Mouse (Mus musculus) hindbrain, postnatal 0 days (tissue): ENCODE measurements at regions not wholly inside any gene's neighbourhood (a gene's known extent, or its start where the extent isn't known, plus 50 kb on each side); places are given as distances from the start of the nearest gene placed in this dataset.

Experiments used
- ATAC-seq: fragments of 200-750 bp; cut with Nextera tagmentation; 2 replicates; pipeline ENCODE4 v1.8.0; 2017; ENCODE audit warnings: mild to moderate bottlenecking, moderate TSS enrichment, moderate library complexity
- DNase-seq: peaks from one replicate; pipeline ENCODE4 v3.0.0-alpha.2; 2015; ENCODE audit warnings: low spot score
- H3K27ac ChIP-seq: fragments of 300-500 bp; sonication (generic); 2 replicates; pipeline ENCODE4 v1.5.1; 2014; ENCODE audit warnings: mild to moderate bottlenecking
- H3K27me3 ChIP-seq: fragments of 300-500 bp; sonication (generic); 2 replicates; pipeline ENCODE4 v1.6.1; 2014; ENCODE audit warnings: low read length, mixed read lengths; ENCODE audit not compliant: insufficient read depth
- H3K36me3 ChIP-seq: fragments of 300-500 bp; sonication (generic); 2 replicates; pipeline ENCODE4 v1.6.1; 2014; ENCODE audit warnings: low read length, mixed read lengths; ENCODE audit not compliant: insufficient read depth
- H3K4me1 ChIP-seq: fragments of 300-500 bp; sonication (generic); 2 replicates; pipeline ENCODE4 v1.6.1; 2014; ENCODE audit warnings: antibody characterized with exemption, low read length, mixed read lengths; ENCODE audit not compliant: insufficient read depth
- H3K4me2 ChIP-seq: fragments of 300-500 bp; sonication (generic); 2 replicates; pipeline ENCODE4 v1.6.1; 2014; ENCODE audit warnings: low read depth, mild to moderate bottlenecking, low read length, moderate library complexity, mixed read lengths
- H3K4me3 ChIP-seq: fragments of 300-500 bp; sonication (generic); 2 replicates; pipeline ENCODE4 v1.5.1; 2014; ENCODE audit warnings: low read length
- H3K9ac ChIP-seq: fragments of 300-500 bp; sonication (generic); replicated peaks from 2 replicates; pipeline ENCODE4 v1.6.1; 2014; ENCODE audit warnings: mild to moderate bottlenecking, low read length, moderate library complexity, mixed read lengths
- H3K9me3 ChIP-seq: fragments of 300-500 bp; sonication (generic); 2 replicates; pipeline ENCODE4 v1.6.1; 2016; ENCODE audit warnings: low read length, mixed read lengths
- CTCF ChIP-seq: IDR thresholded peaks from 2 replicates; pipeline ENCODE4 v1.5.1; 2016; ENCODE audit warnings: antibody characterized with exemption, control low read depth, low read depth
- WGBS: fragments of 180-500 bp; shearing (Covaris S2); extraction: QIAGEN DNeasy Blood & Tissue Kit; methylation state at CpG from one replicate; pipeline ENCODE4 v1.1.7; 2014; 5-methylcytosine and 5-hydroxymethylcytosine counted together

DNA sequence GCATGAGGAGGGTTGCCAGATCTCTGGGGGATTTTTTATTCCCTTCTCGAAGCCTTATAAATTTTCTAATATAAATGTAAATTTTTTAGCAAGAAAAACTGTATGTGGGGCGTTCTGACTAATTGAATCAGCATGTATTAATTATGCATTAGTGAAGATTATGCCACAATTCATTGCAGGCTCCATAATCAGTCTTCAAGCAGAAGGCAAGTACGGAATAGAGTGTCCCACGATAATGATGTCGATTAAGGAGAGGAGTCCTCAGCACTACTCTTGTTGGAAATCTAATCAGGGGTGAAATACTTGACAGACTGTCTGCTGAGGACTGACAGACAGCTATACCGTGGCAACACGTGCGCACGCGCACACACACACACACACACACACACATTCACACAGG, 135.3 kb downstream of the Pja2 start:
- DNase-seq = no peak
- H3K27me3 ChIP-seq = no peaks in the 10 kb centered on the region
- WGBS = 61% methylated on average over 10 of the region's 10 CpGs
- H3K4me1 ChIP-seq = 0 out of 2 replicates have a peak, but pooled peaks cover 5% of the 10 kb centered on the region
- no peak for TF ChIP-seq CTCF
- no peak overlapping the region for H3K4me3 ChIP-seq
- no peak overlapping the region for H3K27ac ChIP-seq
- H3K4me2 ChIP-seq = no peak overlapping the region
- no peaks in the 10 kb centered on the region for H3K36me3 ChIP-seq
- ATAC-seq = 0 out of 2 replicates have a peak, but pooled peaks have one; percentile 9
- no peak overlapping the region for H3K9ac ChIP-seq
- no peaks in the 10 kb centered on the region for H3K9me3 ChIP-seq

DNA sequence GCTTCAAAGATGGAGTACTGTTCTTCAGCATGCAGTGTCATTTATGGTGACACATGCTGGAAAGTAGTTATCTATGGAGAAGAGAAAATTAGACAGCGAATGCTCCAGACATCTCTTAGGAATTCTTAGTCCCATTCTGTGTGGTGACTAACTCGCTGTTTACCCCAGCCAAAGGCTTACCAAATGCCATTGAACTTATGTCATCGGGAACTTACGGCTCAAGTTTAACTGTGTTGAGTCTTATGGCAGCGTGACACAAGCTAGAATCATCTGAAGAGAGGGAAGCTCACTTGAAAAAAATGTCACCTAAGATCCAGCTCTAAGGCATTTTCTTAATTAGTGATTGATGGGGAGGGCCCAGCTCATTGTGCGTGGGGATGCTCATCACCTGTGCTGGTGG, 138.7 kb downstream of the Pja2 start:
- no peak for TF ChIP-seq CTCF
- no peak for DNase-seq
- WGBS = 95% methylated on average over 6 of the region's 6 CpGs

More for the DNA sequence above, 138.7 kb downstream of the Pja2 start:
- Histone ChIP-seq H3K27ac (no peak overlapping the region), H3K4me1 (no peaks in the 10 kb centered on the region), H3K27me3 (no peaks in the 10 kb centered on the region), H3K4me2 (no peak overlapping the region), H3K9ac (no peak overlapping the region), H3K9me3 (no peaks in the 10 kb centered on the region), H3K4me3 (no peak overlapping the region), H3K36me3 (no peaks in the 10 kb centered on the region)
- no peak for ATAC-seq
